Mouse (Mus musculus) heart, postnatal 36 days (tissue): Measurements from ENCODE around the gene Dnajc16. TPM values are rescaled to one million over a fixed set of nuclear protein-coding genes. Genes with fewer than 3 reads are reported as not detected.
"Not testable (repeated sequence)": the region's sequence is repeated elsewhere in the genome, so short reads cannot be mapped to it uniquely, and the experiment has no call there.

Source experiments
- DNase-seq, 2 experiments: peaks; one replicate each; pipeline ENCODE4 v3.0.0; 2021 to 2022
- intact Hi-C: fragments of 180-260 bp; cut with DNase I; formaldehyde crosslinking; loops from one replicate; pipeline ENCODE4 v1.15.1; 2025
- total RNA-seq, 2 experiments: library from RNA; stranded (reverse); gene quantifications; 2 replicates each; pipeline ENCODE4 v1.2.3; 2021

Dnajc16 gene
- total RNA-seq, 2 experiments from 2014 or later: 20.3 to 20.5 TPM

DNA sequence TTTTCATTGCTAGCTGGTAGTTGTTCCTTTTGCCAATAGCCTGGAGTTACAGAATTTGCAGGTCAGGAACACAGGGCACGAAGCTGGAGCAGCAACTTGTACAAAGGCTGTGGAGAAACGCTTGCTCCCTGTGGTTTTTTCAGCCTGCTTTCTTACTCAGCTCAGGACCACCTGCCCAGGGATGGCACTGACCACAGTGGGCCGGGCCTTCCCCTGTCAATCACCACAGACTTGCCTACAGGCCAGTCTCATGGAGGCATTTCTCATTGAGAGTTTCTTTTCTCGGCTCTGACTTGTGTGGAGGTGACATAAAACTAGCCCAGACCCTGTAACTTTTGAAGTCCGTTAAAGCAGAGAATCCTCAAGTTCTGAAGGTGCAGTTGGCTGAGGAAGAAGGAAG, 6.8 kb upstream of the Dnajc16 start:
- intact Hi-C loops: loop anchor here (10.0 kb wide), 1 partner anchor 653 kb away; the partner anchor contains the start of gene Fbxo42
- DNase-seq: no peak

DNA sequence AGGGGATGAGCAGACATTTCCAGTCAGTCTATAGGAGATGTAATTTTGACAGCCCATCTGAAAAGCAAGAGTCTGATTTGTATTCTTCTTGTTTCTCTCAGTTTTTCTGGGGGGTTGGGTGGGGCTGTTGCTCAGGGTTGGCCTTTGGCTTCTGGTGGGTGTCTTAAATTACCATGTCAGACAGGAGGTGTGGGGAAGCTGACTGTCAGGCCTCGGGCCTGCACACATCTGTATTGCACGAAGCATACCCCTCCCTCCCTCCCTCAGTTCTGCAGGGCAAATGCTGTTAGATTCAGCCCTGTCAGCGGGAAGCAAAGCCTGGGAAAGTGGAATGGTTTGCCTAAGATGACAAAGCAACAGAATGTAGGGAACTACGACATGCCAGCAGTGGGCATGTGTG, 6.2 kb upstream of the Dnajc16 start:
- DNase-seq: no peak
- intact Hi-C loops: loop anchor here (10.0 kb wide), 1 partner anchor 652 kb away; the partner anchor contains the start of gene Fbxo42

DNA sequence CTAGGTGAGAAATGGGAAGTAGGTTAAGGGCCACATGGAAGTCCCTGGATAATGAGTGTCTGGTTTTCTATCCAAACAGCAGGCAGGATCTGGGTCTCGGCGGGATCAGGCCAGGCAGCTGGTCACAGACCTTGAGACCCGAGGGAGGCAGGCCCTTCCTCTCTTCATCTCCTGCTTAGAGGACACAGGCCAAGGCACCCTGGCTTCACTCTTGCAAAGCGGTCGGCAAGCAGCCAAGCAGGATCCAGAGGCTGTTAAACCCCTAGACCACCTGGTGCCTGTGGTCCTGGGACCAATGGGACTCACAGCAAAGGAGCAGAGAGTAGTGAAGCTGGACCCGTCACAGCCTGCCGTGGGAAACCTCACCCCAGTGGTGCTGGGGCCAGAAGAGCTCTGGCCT, 5.6 kb upstream of the Dnajc16 start:
- intact Hi-C loops: loop anchor here (10.0 kb wide), 1 partner anchor 652 kb away; the partner anchor contains the start of gene Fbxo42
- no peak for DNase-seq

DNA sequence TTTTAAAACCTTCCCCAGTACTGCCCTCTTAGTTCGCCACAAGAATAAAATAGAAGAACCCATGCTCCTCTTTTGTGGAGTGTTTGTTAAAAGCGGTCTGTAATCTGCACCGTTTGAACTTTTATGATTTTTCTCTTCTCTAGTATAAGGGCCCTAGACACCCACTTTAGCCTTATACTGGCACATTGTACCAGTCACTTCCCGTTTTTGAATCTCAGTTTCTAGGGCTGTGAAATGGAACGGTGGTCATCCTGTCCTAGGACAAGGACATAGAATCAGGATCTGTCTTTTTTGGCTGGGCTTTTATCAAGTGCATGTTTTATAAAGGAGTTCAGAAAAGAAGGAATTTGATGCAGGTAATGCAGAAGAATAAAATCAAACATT, 3.4 kb upstream of the Dnajc16 start:
- DNase-seq: no peak
- intact Hi-C loops: loop anchor here (5.0 to 10.0 kb wide), 2 partner anchors 177 to 649 kb away; partner anchors contain the start of genes Fbxo42 and Tmem82

DNA sequence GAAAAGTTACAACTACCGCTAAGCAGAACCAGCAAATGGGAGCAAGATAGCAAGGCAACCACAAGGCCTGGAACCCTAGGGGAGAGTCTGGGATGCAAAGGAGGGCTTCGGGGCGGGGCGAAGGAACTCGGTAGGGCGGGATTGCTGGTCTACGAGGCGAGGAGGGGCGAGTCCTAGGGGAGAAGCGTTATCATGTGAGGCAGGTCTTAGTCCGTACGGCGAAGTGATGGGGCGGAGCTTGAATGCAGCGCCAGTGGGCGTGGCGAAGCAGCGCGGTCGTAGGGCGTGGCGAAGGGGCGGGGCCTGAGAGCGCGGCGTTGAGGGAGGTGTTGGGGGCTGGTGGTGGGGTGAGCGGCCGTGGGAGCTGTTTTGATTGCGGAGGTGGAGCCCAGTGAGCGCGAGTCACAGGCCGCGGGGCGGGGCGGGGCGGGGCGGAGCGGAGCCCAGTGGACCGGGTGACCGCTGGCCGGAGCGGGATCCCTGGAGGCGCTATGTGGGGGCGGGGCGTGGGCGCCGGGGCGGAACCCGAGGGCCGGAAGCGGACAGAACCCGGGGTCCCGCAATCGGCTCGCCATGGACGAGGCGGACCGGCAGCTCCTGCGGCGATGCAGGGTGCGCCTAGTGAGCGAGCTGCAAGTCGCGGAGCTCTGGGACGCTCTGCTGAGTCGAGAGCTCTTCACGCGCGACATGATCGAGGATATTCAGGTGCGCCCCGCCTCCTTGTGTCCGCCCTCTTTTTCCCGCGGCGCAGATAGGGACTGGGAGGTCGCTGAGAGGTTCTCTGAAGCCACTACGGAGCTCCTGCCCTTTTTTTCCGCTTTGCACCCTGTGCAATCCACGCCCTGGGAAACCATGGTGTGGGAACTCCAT, 2.8 kb upstream of the Dnajc16 start, which contains the start of gene Casp9:
Gene Casp9 (plus strand): TSS at position 331 of the 870 bp plus-strand sequence.
- intact Hi-C loops: loop anchor here (5.0 to 10.0 kb wide), 2 partner anchors 176 to 649 kb away; partner anchors contain the start of genes Fbxo42 and Tmem82

DNA sequence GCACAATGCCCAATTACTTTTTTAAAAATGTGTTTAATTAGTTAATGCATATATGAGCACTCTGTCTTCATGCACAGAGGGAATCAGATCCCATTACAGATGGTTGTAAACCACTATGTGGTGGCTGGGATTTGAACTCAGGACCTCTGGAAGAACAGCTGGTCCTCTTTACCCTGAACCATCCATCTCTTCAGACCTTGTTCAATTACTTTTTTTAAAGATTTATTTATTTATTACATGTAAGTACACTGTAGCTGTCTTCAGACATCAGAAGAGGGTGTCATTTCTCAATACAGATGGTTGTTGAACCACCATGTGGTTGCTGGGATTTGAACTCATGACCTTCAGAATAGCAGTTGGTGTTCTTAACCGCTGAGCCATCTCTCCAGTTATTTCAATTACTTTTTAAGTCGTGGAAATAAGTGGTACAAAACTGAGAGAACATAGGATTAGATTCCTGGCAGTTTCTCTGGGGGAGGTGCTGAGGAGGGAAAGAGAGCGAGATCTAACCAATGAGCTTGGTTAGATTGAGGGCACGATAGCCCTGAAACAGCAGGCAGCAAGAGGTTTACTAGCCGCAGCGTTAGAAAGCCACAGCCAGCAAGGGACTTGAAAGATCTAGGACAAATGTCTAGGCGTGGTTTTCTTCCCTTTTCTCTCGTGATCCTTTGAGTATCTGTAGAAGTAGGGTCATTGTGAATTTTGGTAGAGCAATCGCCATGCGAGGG, 2.0 kb upstream of the Dnajc16 start:
- no peak for DNase-seq
- intact Hi-C loops: loop anchor here (5.0 to 10.0 kb wide), 2 partner anchors 175 to 648 kb away; partner anchors contain the start of genes Fbxo42 and Tmem82

More for the DNA sequence above, 2.8 kb upstream of the Dnajc16 start, which contains the start of gene Casp9:
- DNase-seq: peak; percentile 99 to 100

DNA sequence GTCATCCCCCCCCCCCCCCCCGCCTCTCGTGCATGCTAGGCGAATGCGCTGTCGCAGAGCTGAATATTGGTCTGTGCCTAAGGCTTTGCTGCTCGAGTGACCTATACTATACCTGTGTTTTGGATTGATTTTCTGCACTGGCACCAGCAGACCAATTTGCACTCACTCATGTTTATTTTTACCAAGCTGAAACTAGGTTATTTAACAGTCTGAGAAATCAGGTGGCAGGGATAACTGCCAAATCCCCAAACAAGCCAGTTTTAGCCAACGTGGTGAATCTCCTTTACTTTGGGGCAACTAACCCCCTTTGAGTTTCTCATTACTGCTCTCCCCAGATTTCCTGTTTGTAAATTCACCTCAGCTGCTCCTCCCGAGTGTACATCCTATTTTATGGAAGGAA, 1.2 kb upstream of the Dnajc16 start:
- no peak for DNase-seq
- intact Hi-C loops: loop anchor here (2.0 to 10.0 kb wide), 3 partner anchors 129 to 647 kb away; partner anchors contain the start of genes Fbxo42 and Tmem82

DNA sequence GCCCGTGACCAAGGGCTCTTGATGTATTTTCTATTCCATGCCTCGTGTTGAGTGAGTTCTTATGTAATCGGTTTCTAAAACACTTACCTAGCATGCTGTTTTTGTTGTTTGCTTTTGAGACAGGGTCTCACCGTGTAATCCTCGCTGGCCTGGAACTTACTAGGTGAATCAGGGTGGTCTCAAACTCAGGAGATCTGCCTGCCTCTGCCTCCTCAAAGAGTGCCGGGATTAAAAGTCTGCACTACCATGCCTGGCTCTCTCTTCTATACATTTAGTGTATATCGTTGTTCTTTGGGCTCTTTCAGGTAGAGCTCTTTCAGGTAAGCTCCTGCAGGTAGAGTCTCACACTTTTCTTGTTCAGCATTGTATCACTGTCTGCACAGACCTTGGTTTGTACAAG, 755 bp upstream of the Dnajc16 start:
- intact Hi-C loops: loop anchor here (2.0 to 10.0 kb wide), 3 partner anchors 129 to 647 kb away; partner anchors contain the start of genes Fbxo42 and Tmem82
- no peak for DNase-seq

DNA sequence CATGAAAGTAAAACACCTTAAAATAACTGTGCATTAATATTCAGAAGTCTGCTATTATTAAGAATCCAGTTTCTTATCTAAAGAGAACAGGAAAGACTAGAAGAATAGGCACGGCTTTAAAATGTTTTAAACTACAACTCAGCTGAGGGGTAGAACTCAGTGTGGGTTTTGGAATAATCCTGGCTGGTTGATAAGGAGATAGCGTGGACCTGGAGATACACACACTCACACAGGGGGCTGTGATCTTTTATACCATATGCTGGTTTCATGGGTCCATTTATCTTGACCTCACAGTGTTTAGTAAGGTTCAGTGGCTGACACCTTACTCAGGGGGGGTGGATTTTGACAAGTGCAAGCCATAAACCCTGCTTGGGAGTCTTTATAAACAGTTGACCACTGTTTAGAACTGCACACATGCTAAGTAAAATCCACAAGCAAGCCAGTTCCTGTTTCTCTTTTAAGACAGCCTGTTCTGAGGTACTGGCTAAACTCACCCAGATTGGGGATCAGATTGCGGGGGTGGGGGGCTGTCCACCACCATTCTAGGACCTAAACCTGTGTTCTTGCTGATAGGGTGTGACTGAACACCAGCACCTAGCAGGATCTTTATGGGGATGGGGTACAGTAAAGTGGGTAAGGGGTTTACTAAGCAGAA, 1.0 kb downstream of the Dnajc16 start:
- intact Hi-C loops: loop anchor here (2.0 to 10.0 kb wide), 4 partner anchors 67 to 645 kb away; partner anchors contain the start of genes Ddi2, Fbxo42 and Tmem82
- no peak for DNase-seq

DNA sequence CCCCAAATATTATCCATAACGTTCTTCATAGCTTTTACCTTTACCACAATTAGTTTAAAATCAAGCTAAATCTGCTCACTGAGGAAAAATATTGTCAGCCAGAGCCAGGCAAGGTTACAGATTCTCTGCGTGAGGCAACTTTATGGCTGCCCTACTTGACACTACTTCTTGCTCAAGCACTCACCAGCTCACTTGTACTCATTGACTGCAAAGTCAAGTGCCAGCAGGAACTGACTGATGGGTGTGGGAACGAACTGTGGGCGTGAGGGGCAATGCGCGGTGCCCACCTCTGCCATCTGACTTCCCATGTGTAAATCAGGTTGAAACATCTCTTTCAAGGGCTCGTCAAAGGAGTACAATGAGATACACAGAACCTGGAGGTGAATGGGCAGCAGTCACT, 3.3 kb downstream of the Dnajc16 start:
- intact Hi-C loops: loop anchor here (5.0 kb wide), 1 partner anchor 65 kb away; the partner anchor contains the start of gene Ddi2
- no peak for DNase-seq

DNA sequence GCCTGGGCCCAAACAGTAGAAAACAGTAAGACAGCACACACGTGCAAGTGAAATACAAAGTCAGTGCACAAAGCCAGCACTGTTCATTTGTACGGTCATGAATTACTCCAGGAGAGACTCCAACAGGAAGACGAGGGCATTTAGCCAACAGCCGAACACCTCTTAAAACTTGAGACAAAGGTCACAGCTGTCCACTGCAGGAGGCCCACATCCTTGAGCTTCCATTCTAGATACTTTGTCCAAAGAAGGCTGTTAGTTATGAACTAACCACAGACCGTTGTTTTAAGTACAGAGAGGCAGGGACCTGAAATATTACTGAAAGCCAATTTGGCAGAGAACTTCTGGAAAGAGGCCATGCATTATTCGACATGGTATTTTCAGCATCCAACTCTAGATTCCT, 3.7 kb downstream of the Dnajc16 start:
- intact Hi-C loops: loop anchor here (5.0 kb wide), 1 partner anchor 65 kb away; the partner anchor contains the start of gene Ddi2

DNA sequence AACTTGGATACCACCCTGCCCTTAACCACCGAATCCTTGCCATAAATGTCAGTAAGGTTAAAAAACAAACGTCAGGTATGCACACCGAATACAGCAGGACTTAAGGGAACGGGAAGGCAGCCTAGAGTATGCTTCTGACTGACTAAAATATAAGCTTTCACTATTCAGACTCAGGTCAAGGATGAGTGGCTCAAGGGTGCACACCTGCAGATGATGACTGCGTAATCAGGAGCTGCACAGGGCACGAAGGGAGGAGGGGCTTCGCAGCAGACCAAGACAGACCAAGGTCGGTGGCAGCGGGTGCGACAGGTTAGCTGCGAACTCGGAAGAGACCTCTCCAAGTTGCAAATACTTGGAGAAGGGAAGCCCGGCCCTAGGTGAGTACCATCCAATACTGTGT, 4.6 kb downstream of the Dnajc16 start:
- no peak for DNase-seq
- intact Hi-C loops: loop anchor here (5.0 kb wide), 1 partner anchor 64 kb away; the partner anchor contains the start of gene Ddi2

More for the DNA sequence above, 3.7 kb downstream of the Dnajc16 start:
- no peak for DNase-seq

DNA sequence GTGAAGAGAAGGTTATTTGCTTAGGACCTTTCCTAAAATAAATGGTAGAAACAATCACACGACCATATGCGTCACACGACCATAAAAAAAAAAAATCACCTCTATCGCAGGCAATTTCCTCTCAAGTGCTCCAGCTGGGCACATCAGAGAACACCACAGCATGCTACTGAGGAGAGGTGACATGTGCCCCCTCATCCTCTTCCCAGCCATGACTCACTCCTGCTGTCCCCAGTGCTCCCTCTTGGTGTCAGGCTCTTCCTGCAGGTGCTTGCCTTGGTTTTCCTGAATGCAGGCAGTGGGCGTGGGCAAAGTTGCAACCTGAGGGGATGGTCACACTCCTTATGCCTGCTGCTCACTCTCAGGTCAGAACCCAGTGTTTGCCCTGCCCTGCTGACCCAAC, 5.9 kb downstream of the Dnajc16 start:
- intact Hi-C loops: loop anchor here (5.0 kb wide), 1 partner anchor 63 kb away; the partner anchor contains the start of gene Ddi2
- no peak for DNase-seq

DNA sequence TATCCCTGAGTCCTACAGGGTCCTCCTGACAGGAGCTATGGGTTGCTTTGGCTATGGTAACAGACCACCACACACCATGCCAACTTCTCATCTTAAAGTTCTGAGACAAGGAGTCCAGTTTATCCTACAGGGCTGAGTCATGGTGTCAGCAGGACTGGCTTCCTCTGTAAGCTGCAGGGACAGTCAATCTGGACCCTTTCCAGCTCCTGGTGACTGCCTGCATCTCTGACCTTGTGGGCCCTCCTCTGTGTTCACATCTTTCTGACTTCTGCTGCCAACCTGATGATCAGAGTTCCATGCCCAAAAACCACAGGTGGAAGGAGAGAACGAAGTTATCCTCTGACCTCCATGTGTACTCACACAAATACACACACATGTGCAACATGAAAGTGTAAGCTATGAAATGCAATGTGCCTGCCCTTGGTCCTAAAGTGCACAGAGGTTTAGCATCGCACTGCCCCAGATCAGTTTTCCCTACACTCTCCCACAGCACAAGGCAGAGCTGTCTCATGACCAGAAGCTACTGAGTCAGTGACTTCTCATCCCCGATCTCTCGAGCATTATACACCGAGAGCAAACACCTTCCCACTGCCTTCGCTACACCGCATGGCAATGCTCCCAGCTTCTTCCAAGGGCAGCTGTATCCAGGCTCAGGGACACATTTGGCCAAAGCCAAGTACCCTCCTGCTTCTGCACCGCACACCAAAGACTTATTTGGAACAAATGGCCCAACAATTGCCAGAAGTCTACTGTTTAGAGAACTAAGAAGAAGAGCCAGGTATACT, 9.3 kb downstream of the Dnajc16 start:
- no peak for DNase-seq
- intact Hi-C loops: no loop called here

DNA sequence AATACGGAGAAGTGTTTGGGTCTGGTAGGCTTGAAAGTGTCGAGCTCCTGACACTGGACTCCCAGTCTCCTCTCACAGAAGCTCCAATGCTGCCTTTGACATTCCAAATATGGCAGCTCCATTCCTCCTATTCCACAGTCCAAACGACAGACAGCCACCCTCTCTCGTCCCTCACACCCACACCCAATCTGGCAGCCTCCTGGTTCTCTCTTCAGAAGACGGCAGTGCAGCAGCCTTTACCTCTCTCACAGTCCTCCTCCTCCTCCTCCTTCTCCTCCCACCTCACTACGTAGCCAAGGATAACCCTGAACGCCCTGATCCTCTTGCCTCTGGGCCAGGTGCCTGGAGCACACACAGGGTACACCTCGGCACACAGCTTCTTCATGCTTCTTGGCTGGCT, 10.9 kb downstream of the Dnajc16 start:
- intact Hi-C loops: no loop called here
- DNase-seq: no peak

DNA sequence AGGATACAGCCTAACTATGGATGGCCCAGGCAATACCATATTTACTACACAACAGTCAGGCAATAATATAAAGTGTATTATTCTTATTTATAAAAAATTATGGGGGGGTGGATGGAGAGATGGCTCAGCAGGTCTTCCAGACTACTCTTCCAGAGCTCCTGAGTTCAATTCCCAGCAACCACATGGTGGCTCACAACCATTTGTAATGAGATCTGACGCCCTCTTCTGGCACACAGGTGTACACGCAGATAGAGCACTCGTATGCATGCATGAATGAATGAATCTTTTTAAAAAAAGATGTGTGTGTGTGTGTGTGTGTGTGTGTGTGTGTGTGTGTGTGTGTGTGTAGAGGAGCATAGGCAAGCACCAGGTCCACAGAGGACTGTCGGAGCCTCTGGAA, 17.7 kb downstream of the Dnajc16 start:
- intact Hi-C loops, DNase-seq: not testable (repeated sequence)

DNA sequence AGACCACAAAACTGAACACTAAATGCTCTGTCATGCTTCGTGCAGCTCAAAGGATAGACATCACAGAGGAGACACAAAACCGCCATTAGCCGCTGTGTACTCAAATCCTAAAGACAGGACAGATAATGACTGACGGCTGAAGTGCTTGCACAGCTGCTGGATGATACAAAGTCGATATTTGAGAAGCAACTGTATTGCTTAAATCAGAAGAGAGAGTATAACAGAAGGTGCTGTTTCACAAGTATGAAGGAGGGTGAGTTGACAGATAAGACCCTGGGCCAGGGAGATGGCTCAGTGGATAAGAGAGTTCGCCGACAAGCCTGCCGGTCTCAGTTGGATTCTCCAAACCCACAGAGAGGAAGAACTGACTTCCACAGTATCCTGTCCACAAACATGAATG, 18.9 kb downstream of the Dnajc16 start:
- intact Hi-C loops: no loop called here

DNA sequence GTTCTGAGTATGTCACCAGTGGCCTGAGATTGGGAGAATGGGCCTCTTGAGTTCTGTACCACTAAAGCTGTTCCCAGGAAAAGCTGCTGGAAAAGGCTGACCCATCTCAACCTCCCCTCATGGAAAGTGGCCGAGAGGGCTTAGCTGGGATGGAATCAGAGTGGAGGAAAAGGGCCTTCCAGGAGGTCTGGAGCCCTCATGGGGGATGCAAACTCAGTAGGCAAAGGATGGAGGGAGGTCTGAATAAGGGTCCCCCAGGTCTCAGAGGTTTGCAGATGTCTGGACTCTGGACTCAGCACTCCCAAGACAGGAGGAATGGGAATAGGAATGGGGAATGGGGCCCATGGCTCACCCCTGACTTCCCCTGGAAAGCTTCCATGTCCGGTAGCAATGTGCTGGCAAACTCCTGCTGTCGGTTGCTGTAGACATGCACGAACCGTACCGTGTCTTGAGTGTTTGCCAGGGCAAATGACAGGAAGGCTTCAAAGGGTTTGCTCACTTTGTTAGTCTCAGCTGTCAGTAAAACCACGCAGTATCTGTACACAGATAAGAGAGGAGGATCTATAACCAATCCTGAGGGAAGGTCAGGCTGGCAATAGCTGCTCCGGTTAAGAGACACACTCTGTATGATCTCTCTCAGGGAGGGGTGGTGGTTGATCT, 21.1 kb downstream of the Dnajc16 start:
- no peak for DNase-seq
- intact Hi-C loops: loop anchor here (5.0 kb wide), 1 partner anchor 47 kb away; the partner anchor contains the start of gene Ddi2

More for the DNA sequence above, 18.9 kb downstream of the Dnajc16 start:
- no peak for DNase-seq
